Mouse (Mus musculus) limb, embryonic 14.5 days (tissue): Measurements from ENCODE around the gene Zfp629. TPM values are rescaled to one million over a fixed set of nuclear protein-coding genes. Genes with fewer than 3 reads are reported as not detected.

Experiments used
- ATAC-seq: fragments of 200-750 bp; cut with Nextera tagmentation; 2 replicates; pipeline ENCODE4 v1.8.0; 2017; ENCODE audit warnings: low read depth, moderate number of reproducible peaks, moderate TSS enrichment; ENCODE audit not compliant: low FRiP score
- DNase-seq: peaks from one replicate; pipeline ENCODE4 v3.0.0-alpha.2; 2015; ENCODE audit warnings: low spot score
- H3K27ac ChIP-seq: fragments of 300-500 bp; sonication (generic); replicated peaks from 2 replicates; pipeline ENCODE4 v1.5.1; 2014; ENCODE audit warnings: low read depth, mild to moderate bottlenecking, low read length, moderate library complexity, mixed read lengths
- H3K27me3 ChIP-seq: fragments of 300-500 bp; sonication (generic); 2 replicates; pipeline ENCODE4 v1.6.1; 2014; ENCODE audit warnings: low read length, mixed read lengths; ENCODE audit not compliant: control insufficient read depth, insufficient read depth
- H3K36me3 ChIP-seq: fragments of 300-500 bp; sonication (generic); 2 replicates; pipeline ENCODE4 v1.6.1; 2014; ENCODE audit warnings: mild to moderate bottlenecking, low read length, moderate library complexity, mixed read lengths; ENCODE audit not compliant: control insufficient read depth, insufficient read depth
- H3K4me1 ChIP-seq: fragments of 300-500 bp; sonication (generic); 2 replicates; pipeline ENCODE4 v1.6.1; 2014; ENCODE audit warnings: antibody characterized with exemption, low read length, mixed read lengths; ENCODE audit not compliant: control insufficient read depth, insufficient read depth
- H3K4me2 ChIP-seq: fragments of 300-500 bp; sonication (generic); replicated peaks from 2 replicates; pipeline ENCODE4 v1.6.1; 2014; ENCODE audit warnings: low read depth, mild to moderate bottlenecking, low read length, moderate library complexity; ENCODE audit not compliant: severe bottlenecking
- H3K4me3 ChIP-seq: fragments of 300-500 bp; sonication (generic); replicated peaks from 2 replicates; pipeline ENCODE4 v1.5.1; 2014; ENCODE audit warnings: low read length
- H3K9ac ChIP-seq: fragments of 300-500 bp; sonication (generic); 2 replicates; pipeline ENCODE4 v1.6.1; 2014; ENCODE audit warnings: mild to moderate bottlenecking, low read depth, low read length, moderate library complexity; ENCODE audit not compliant: severe bottlenecking
- H3K9me3 ChIP-seq: fragments of 300-500 bp; sonication (generic); 2 replicates; pipeline ENCODE4 v1.6.1; 2016; ENCODE audit warnings: low read length; ENCODE audit not compliant: control insufficient read depth
- POLR2A ChIP-seq: fragments of 200-500 bp; IDR thresholded peaks from 2 replicates; pipeline ENCODE4 v1.8.0; 2012; ENCODE audit warnings: inconsistent platforms, mild to moderate bottlenecking, moderate library complexity, borderline replicate concordance; ENCODE audit not compliant: insufficient read depth, insufficient read length; ENCODE audit errors: extremely low read depth
- WGBS: fragments of 180-500 bp; shearing (Covaris S2); extraction: QIAGEN DNeasy Blood & Tissue Kit; methylation state at CpG from one replicate; pipeline ENCODE4 v1.1.7; 2014; 5-methylcytosine and 5-hydroxymethylcytosine counted together
- polyA plus RNA-seq, 2 experiments: library from polyadenylated mRNA; depleted of rRNA in 1 of 2; stranded (reverse) in 1 of 2; unstranded in 1 of 2; fragments of >200 nt; fragmentation: Nextera tagmentation in 1 of 2; extraction: Ambion mirVana in 1 of 2; gene quantifications; 2 replicates each; pipeline versions ENCODE4 v1.2.1 to v1.2.3; 2012 to 2014

Zfp629 gene
- polyA plus RNA-seq, 2 experiments: 13.9 to 23.8 TPM

GRCm38 (mm10) chr7:127591108-127591507 lies 24.5 kb downstream of the Zfp629 start:
- peaks cover 66% of the 10 kb centered on the region for H3K36me3 ChIP-seq
- 87% methylated on average over 10 of the region's 10 CpGs for WGBS
- H3K9ac ChIP-seq: no peak overlapping the region
- H3K4me1 ChIP-seq: peaks cover 10% of the 10 kb centered on the region; the same call in 1 of the 2 replicates
- H3K4me2 ChIP-seq: no peak overlapping the region
- ATAC-seq (no peak), DNase-seq (no peak)
- no peak for TF ChIP-seq POLR2A
- no peaks in the 10 kb centered on the region for H3K27me3 ChIP-seq
- H3K4me3 ChIP-seq: no peak overlapping the region
- H3K9me3 ChIP-seq: no peaks in the 10 kb centered on the region
- no peak overlapping the region for H3K27ac ChIP-seq

GRCm38 (mm10) chr7:127589637-127590036 lies 26.0 kb downstream of the Zfp629 start:
- H3K4me2 ChIP-seq: peak overlapping the region; percentile 66
- no peaks in the 10 kb centered on the region for H3K27me3 ChIP-seq
- peaks cover 10% of the 10 kb centered on the region; the same call in 1 of the 2 replicates for H3K4me1 ChIP-seq
- peaks cover 56% of the 10 kb centered on the region for H3K36me3 ChIP-seq
- ATAC-seq (no peak), DNase-seq (no peak)
- no peaks in the 10 kb centered on the region for H3K9me3 ChIP-seq
- H3K9ac ChIP-seq: no peak overlapping the region
- no peak for TF ChIP-seq POLR2A
- peak overlapping the region; percentile 91 for H3K4me3 ChIP-seq
- 91% methylated on average over 9 of the region's 9 CpGs for WGBS
- no peak overlapping the region for H3K27ac ChIP-seq

- Histone ChIP-seq H3K4me3 (peak overlapping the region; percentile 91), H3K4me1 (peaks cover 10% of the 10 kb centered on the region; the same call in 1 of the 2 replicates), H3K4me2 (peak overlapping the region; percentile 66), H3K9ac (peak overlapping the region; percentile 75), H3K27ac (no peak overlapping the region), H3K27me3 (no peaks in the 10 kb centered on the region), H3K36me3 (peaks cover 56% of the 10 kb centered on the region), H3K9me3 (no peaks in the 10 kb centered on the region)
- WGBS: 7% methylated on average over 22 of the region's 29 CpGs
- DNase-seq (no peak), ATAC-seq (no peak)
- TF ChIP-seq POLR2A: no peak
Observed at GRCm38 (mm10) chr7:127588901-127589300, 26.7 kb downstream of the Zfp629 start.

GRCm38 (mm10) chr7:127588011-127588871 lies 27.4 kb downstream of the Zfp629 start, which contains the start of the genes Ccdc189 and Rnf40:
Ccdc189 (minus strand) TSS chr7:127588595.
Rnf40 (plus strand) TSS chr7:127588767.
- H3K4me3 ChIP-seq: peak within 1 kb of the TSS; percentile 91
- peak within 1 kb of the TSS; percentile 67 for H3K4me2 ChIP-seq
- H3K27me3 ChIP-seq: no peaks in the 10 kb centered on the region
- peak within 1 kb of the TSS; percentile 75 for H3K9ac ChIP-seq
- DNase-seq (peak; percentile 99), ATAC-seq (peak; percentile 99)
- TF ChIP-seq POLR2A: peak; percentile 61; the same call in 1 of the 2 replicates
- H3K27ac ChIP-seq: peak within 1 kb of the TSS; percentile 53
- peaks cover 56% of the 10 kb centered on the region for H3K36me3 ChIP-seq
- peaks cover 10% of the 10 kb centered on the region; the same call in 1 of the 2 replicates for H3K4me1 ChIP-seq
- WGBS: under 1% methylated on average over 50 of the region's 50 CpGs
- no peaks in the 10 kb centered on the region for H3K9me3 ChIP-seq

GRCm38 (mm10) chr7:127587196-127587595 lies 28.4 kb downstream of the Zfp629 start:
- H3K4me1 ChIP-seq: peaks cover 10% of the 10 kb centered on the region; the same call in 1 of the 2 replicates
- WGBS: 68% methylated on average over 5 of the region's 5 CpGs
- TF ChIP-seq POLR2A: no peak
- no peaks in the 10 kb centered on the region for H3K27me3 ChIP-seq
- peak overlapping the region; percentile 67 for H3K4me2 ChIP-seq
- peak overlapping the region; percentile 91 for H3K4me3 ChIP-seq
- no peak overlapping the region for H3K27ac ChIP-seq
- H3K36me3 ChIP-seq: peaks cover 56% of the 10 kb centered on the region
- H3K9me3 ChIP-seq: no peaks in the 10 kb centered on the region
- DNase-seq (no peak), ATAC-seq (no peak)
- peak overlapping the region; percentile 34; the same call in 1 of the 2 replicates for H3K9ac ChIP-seq
